Mouse (Mus musculus): ENCODE results near the gene Alg9.

Gene Alg9

GRCm38 (mm10) chr9:50774991-50775612 lies at the start of gene Alg9, which contains the start of gene 1110032A03Rik:
Gene Alg9 (plus strand): TSS chr9:50775019.
Gene 1110032A03Rik (minus strand): TSS chr9:50775520.
- DNase-seq (ENCODE audit: low spot score in 2 of 2): peak; percentile 87 to 91

GRCm38 (mm10) chr9:50725921-50726590 lies 48.8 kb upstream of the Alg9 start:
- DNase-seq (ENCODE audit: low spot score in 2 of 2): no peak

- DNase-seq (ENCODE audit: low spot score in 2 of 2): no peak
Measured at GRCm38 (mm10) chr9:50727171-50727924, 47.5 kb upstream of the Alg9 start.

GRCm38 (mm10) chr9:50727925-50728651 lies 46.7 kb upstream of the Alg9 start:
- DNase-seq (ENCODE audit: low spot score in 2 of 2): peak in 1 of 2 experiments; percentile 69

- no peak for DNase-seq (ENCODE audit: low spot score in 2 of 2)
Measured at GRCm38 (mm10) chr9:50729600-50729999, 45.2 kb upstream of the Alg9 start.

GRCm38 (mm10) chr9:50732560-50732959 lies 42.3 kb upstream of the Alg9 start:
- no peak for DNase-seq (ENCODE audit: low spot score in 2 of 2)

GRCm38 (mm10) chr9:50734989-50735388 lies 39.8 kb upstream of the Alg9 start:
- no peak for DNase-seq (ENCODE audit: low spot score in 2 of 2)

- DNase-seq (ENCODE audit: low spot score in 2 of 2): peak; percentile 94 to 95
Measured at GRCm38 (mm10) chr9:50738914-50739870, 35.6 kb upstream of the Alg9 start, which contains the start of gene Dixdc1. Gene Dixdc1 (minus strand): TSS chr9:50739517.

- no peak for DNase-seq (ENCODE audit: low spot score in 2 of 2)
Measured at GRCm38 (mm10) chr9:50740867-50741784, 33.7 kb upstream of the Alg9 start.

- DNase-seq (ENCODE audit: low spot score in 2 of 2): no peak
Measured at GRCm38 (mm10) chr9:50742261-50742660, 32.6 kb upstream of the Alg9 start.

GRCm38 (mm10) chr9:50742744-50743143 lies 32.1 kb upstream of the Alg9 start:
- DNase-seq (ENCODE audit: low spot score in 2 of 2): no peak

- DNase-seq (ENCODE audit: low spot score in 2 of 2): no peak
Measured at GRCm38 (mm10) chr9:50745806-50746205, 29.0 kb upstream of the Alg9 start.

- DNase-seq (ENCODE audit: low spot score in 2 of 2): no peak
Measured at GRCm38 (mm10) chr9:50746214-50746677, 28.6 kb upstream of the Alg9 start, which contains the start of gene 2310030G06Rik. Gene 2310030G06Rik (minus strand): TSS chr9:50746536.

- no peak for DNase-seq (ENCODE audit: low spot score in 2 of 2)
Measured at GRCm38 (mm10) chr9:50750706-50751105, 24.1 kb upstream of the Alg9 start.

- DNase-seq (ENCODE audit: low spot score in 2 of 2): no peak
Measured at GRCm38 (mm10) chr9:50751323-50751722, 23.5 kb upstream of the Alg9 start, which contains the start of gene Cryab. Gene Cryab (plus strand): TSS chr9:50751325.

- no peak for DNase-seq (ENCODE audit: low spot score in 2 of 2)
Measured at GRCm38 (mm10) chr9:50752054-50752602, 22.7 kb upstream of the Alg9 start, which contains the start of gene Hspb2. Gene Hspb2 (minus strand): TSS chr9:50752354.

- peak; percentile 82 for DNase-seq (ENCODE audit: low spot score in 2 of 2)
Measured at GRCm38 (mm10) chr9:50752784-50753615, 21.8 kb upstream of the Alg9 start.

- DNase-seq (ENCODE audit: low spot score in 2 of 2): no peak
Measured at GRCm38 (mm10) chr9:50753947-50754346, 20.9 kb upstream of the Alg9 start.

All from urinary bladder, postnatal 4 days (tissue).